Mouse (Mus musculus) liver, adult 2 months (tissue): Measurements from ENCODE around the gene Thap2. TPM values are rescaled to one million over a fixed set of nuclear protein-coding genes. Genes with fewer than 3 reads are reported as not detected.

Experiments
- DNase-seq: peaks from one replicate; pipeline ENCODE4 v3.0.0-alpha.2; 2011; ENCODE audit warnings: low read depth, low spot score; ENCODE audit errors: extremely low read depth
- H3K27ac ChIP-seq: fragments of 200-500 bp; replicated peaks from 2 replicates; pipeline ENCODE4 v1.5.1; 2012; ENCODE audit warnings: low read depth, mild to moderate bottlenecking, control low read depth, inconsistent platforms, low read length; ENCODE audit not compliant: insufficient read depth
- H3K27me3 ChIP-seq: fragments of 200-500 bp; 2 replicates; pipeline ENCODE4 v1.6.1; 2012; ENCODE audit warnings: mild to moderate bottlenecking, moderate library complexity, low read length, inconsistent platforms; ENCODE audit not compliant: control insufficient read depth, insufficient read depth
- H3K36me3 ChIP-seq: fragments of 200-500 bp; 2 replicates; pipeline ENCODE4 v1.6.1; 2012; ENCODE audit warnings: low read length, inconsistent platforms; ENCODE audit not compliant: control insufficient read depth, insufficient read depth
- H3K4me1 ChIP-seq: fragments of 200-500 bp; 2 replicates; pipeline ENCODE4 v1.6.1; 2011; ENCODE audit warnings: low read length; ENCODE audit not compliant: control insufficient read depth, insufficient read depth
- H3K4me3 ChIP-seq: fragments of 200-500 bp; 2 replicates; pipeline ENCODE4 v1.5.1; 2011; ENCODE audit warnings: low read depth, mild to moderate bottlenecking, control low read depth, low read length, moderate library complexity; ENCODE audit not compliant: insufficient read depth
- H3K79me2 ChIP-seq: fragments of 200-500 bp; 2 replicates; pipeline ENCODE4 v1.6.1; 2012; ENCODE audit warnings: inconsistent platforms, mild to moderate bottlenecking, low read length, moderate library complexity; ENCODE audit not compliant: control insufficient read depth, insufficient read depth
- H3K9ac ChIP-seq: fragments of 200-500 bp; 2 replicates; pipeline ENCODE4 v1.6.1; 2012; ENCODE audit warnings: low read depth, mild to moderate bottlenecking, control low read depth, inconsistent platforms, low read length
- CTCF ChIP-seq: fragments of 200-500 bp; IDR thresholded peaks from 2 replicates; pipeline ENCODE4 v1.5.1; 2011; ENCODE audit warnings: low read depth, low read length, control low read depth
- POLR2A ChIP-seq: fragments of 200-500 bp; IDR thresholded peaks from 2 replicates; pipeline ENCODE4 v1.6.1; 2011; ENCODE audit warnings: low read length, control low read depth; ENCODE audit not compliant: insufficient read depth; ENCODE audit errors: extremely low read depth
- WGBS: fragments of 180-500 bp; shearing (Covaris S2); methylation state at CpG from one replicate; pipeline ENCODE4 v1.1.7; 2018; 5-methylcytosine and 5-hydroxymethylcytosine counted together
- polyA plus RNA-seq: library from polyadenylated mRNA; depleted of rRNA; stranded (reverse); fragments of >200 nt; gene quantifications from 2 replicates; pipeline ENCODE4 v1.2.3, GENCODE M21; 2012
- total RNA-seq: library from RNA; depleted of rRNA; stranded (reverse); fragments of >200 nt; gene quantifications from 2 replicates; pipeline ENCODE4 v1.2.3, GENCODE M21; 2014

Thap2 gene
- total and polyA plus RNA-seq, 2 experiments, result 3.8 to 6.6 TPM

DNA sequence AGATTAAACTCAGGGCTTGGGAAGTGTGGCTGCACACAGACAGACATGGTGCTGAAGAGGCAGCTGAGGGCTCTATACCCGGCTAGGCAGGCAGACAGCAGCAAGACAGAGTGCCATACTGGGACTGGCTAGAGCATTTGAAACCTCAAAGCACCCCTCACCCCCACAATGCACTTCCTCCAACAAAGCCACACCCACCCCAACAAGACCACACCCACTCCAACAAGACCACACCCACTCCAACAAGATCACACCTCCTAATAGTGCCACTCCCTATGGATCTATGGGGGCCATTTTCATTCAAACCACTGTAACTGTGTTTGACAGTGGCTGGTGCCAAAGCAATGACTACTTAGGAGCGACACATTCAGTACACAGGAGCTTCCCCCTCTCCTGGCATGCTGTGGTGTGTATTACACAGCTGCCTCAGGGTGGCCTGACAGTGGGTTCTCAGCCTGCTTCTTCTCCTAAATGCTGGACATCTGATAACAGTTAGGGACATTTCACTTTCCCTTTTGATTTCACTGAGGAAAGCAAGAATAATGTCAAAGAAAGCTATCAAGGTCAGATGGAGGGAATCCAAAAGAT, 33.3 kb downstream of the Thap2 start:
- peaks cover 31% of the 10 kb centered on the region for H3K4me1 ChIP-seq
- WGBS, result 65% methylated on average over 2 of the region's 2 CpGs

GRCm38 (mm10) chr10:115349509-115349908, 34.7 kb downstream of the Thap2 start:
- WGBS, result 25% methylated on average over 7 of the region's 7 CpGs
- Histone ChIP-seq H3K36me3 (peaks cover 6% of the 10 kb centered on the region), H3K4me1 (peaks cover 22% of the 10 kb centered on the region), H3K9ac (no peak overlapping the region), H3K27ac (peak overlapping the region; percentile 80), H3K27me3 (no peaks in the 10 kb centered on the region), H3K79me2 (no peaks in the 10 kb centered on the region; the same call in 1 of the 2 replicates), H3K4me3 (no peak overlapping the region)
- TF ChIP-seq POLR2A, result no peak
- TF ChIP-seq CTCF, result no peak
- peak; percentile 94 for DNase-seq

More for the DNA sequence above, 33.3 kb downstream of the Thap2 start:
- Histone ChIP-seq H3K9ac (no peak overlapping the region), H3K27me3 (no peaks in the 10 kb centered on the region), H3K4me3 (no peak overlapping the region), H3K27ac (no peak overlapping the region), H3K79me2 (no peaks in the 10 kb centered on the region; the same call in 1 of the 2 replicates), H3K36me3 (peaks cover 4% of the 10 kb centered on the region)
- DNase-seq, result peak; percentile 33
- TF ChIP-seq POLR2A, result no peak
- TF ChIP-seq CTCF, result no peak

DNA sequence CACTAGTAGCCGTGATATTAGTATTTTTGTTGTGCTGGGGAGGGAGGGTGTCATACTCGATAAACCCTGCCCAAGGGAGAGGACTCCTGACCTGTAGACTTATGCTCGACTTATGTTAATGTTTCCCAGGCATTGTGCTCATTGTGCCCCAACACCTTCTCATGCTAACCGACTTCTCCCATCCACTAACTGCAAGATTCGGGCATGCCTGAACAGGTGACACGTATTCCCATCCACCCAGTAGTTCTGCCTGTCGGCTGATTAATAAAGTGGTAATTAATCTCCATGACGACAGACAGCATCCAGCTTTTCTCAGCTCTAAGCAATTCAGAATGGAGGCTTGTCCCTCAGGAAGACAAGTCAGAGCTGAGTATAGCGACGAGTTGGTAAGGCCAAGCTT, 35.2 kb downstream of the Thap2 start:
- H3K27ac ChIP-seq, result peak overlapping the region; percentile 80
- H3K9ac ChIP-seq, result no peak overlapping the region
- no peak for TF ChIP-seq CTCF
- TF ChIP-seq POLR2A, result no peak

DNA sequence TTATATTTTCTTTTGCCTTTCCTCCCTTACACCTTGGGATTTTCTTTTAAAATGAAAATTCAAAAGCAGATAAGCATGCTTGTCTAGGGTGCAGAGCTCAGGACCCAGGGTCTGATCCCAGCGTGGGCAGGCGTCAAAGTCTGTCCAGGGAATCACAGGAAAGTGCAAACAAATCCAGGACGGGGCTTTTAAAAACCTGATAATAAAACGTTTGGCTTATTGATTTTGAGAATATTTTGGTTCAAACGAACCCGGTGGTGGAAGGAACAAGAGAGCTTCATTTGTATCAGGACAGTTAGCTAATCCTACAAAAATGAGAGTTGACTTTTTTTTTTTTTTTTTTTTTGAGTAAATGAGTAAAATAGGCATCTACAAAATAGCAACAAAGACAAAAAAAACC, 36.1 kb downstream of the Thap2 start:
- no peaks in the 10 kb centered on the region for H3K79me2 ChIP-seq
- WGBS, result 10% methylated on average over 6 of the region's 6 CpGs
- H3K4me3 ChIP-seq, result no peak overlapping the region
- peak; percentile 65 for DNase-seq
- H3K36me3 ChIP-seq, result peaks cover 11% of the 10 kb centered on the region
- H3K27me3 ChIP-seq, result no peaks in the 10 kb centered on the region
- 0 out of 2 replicates have a peak overlapping the region, but pooled peaks have one; percentile 27 for H3K27ac ChIP-seq
- H3K4me1 ChIP-seq, result peaks cover 20% of the 10 kb centered on the region
- H3K9ac ChIP-seq, result no peak overlapping the region
- TF ChIP-seq POLR2A (no peak), CTCF (no peak)

More for the DNA sequence above, 35.2 kb downstream of the Thap2 start:
- DNase-seq, result peak; percentile 40
- peaks cover 20% of the 10 kb centered on the region for H3K4me1 ChIP-seq
- H3K4me3 ChIP-seq, result no peak overlapping the region
- H3K79me2 ChIP-seq, result no peaks in the 10 kb centered on the region
- 66% methylated on average over 10 of the region's 10 CpGs for WGBS
- no peaks in the 10 kb centered on the region for H3K27me3 ChIP-seq
- peaks cover 6% of the 10 kb centered on the region for H3K36me3 ChIP-seq

DNA sequence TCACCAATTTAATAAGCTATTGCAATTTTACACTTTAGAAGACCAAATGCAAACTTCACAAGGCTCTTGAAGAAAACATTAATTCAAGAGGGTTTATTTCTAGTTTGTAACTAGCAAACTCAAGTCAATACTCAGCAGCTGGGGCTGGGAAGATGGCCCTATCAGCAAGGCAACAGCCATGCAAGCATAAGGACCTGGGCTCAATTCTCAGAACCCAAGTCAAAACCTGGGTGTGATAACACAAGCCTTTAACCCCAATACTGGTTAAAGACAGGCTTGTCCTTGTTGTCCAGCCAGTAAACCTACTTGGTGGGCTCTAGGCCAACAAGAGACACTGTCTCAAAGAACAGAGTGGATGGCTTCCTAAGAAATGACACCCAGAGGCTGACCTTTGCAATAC, 37.8 kb downstream of the Thap2 start:
- Histone ChIP-seq H3K4me1 (peaks cover 20% of the 10 kb centered on the region), H3K27me3 (no peaks in the 10 kb centered on the region), H3K36me3 (peaks cover 23% of the 10 kb centered on the region), H3K4me3 (no peak overlapping the region), H3K79me2 (no peaks in the 10 kb centered on the region), H3K27ac (no peak overlapping the region), H3K9ac (no peak overlapping the region)
- DNase-seq, result no peak
- TF ChIP-seq CTCF (no peak), POLR2A (no peak)

DNA sequence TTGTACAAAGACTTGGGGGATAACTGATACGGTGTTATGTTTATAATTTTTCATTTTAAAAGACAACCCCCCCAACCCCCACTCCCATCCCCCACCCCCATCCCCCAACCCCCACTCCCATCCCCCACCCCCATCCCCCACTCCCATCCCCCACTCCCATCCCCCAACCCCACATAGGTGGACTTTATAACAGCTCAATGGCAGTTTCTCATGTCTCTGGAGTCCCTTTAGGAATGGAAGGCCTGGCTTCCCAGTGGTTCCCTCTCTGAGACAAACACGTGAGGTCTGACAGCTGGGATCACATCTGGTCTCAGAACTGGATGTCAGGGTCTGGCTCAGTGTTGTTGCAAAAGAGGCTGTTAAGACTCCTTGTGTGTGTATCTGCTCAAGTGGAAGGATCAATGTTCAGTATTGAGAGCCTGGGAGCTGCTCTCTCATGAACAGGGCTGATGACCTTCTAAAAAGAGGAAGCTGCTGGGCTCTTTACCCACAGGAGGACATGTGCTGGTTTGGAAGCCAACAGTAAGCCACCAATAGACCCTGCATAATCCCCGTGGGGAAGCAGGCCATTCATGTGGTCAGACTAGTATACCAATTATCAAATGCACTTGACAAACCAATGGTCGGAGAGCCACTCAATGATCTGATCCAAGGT, 41.3 kb downstream of the Thap2 start:
- WGBS, result 93% methylated on average over 4 of the region's 4 CpGs
- H3K79me2 ChIP-seq, result no peaks in the 10 kb centered on the region
- no peak for TF ChIP-seq POLR2A
- TF ChIP-seq CTCF, result no peak
- H3K27me3 ChIP-seq, result no peaks in the 10 kb centered on the region
- peaks cover 39% of the 10 kb centered on the region for H3K36me3 ChIP-seq
- H3K9ac ChIP-seq, result no peak overlapping the region
- DNase-seq, result no peak
- no peak overlapping the region for H3K4me3 ChIP-seq
- no peak overlapping the region for H3K27ac ChIP-seq
- H3K4me1 ChIP-seq, result no peaks in the 10 kb centered on the region; the same call in 1 of the 2 replicates
